Mouse (Mus musculus) A20 (cell line): ENCODE results near the gene Atraid.
"Not testable (repeated sequence)": the region's sequence is repeated elsewhere in the genome, so short reads cannot be mapped to it uniquely, and the experiment has no call there.

Experiments used
- DNase-seq: peaks from one replicate; pipeline ENCODE4 v3.0.0-alpha.2; 2011; ENCODE audit warnings: low read depth, low spot score

Atraid gene

DNA sequence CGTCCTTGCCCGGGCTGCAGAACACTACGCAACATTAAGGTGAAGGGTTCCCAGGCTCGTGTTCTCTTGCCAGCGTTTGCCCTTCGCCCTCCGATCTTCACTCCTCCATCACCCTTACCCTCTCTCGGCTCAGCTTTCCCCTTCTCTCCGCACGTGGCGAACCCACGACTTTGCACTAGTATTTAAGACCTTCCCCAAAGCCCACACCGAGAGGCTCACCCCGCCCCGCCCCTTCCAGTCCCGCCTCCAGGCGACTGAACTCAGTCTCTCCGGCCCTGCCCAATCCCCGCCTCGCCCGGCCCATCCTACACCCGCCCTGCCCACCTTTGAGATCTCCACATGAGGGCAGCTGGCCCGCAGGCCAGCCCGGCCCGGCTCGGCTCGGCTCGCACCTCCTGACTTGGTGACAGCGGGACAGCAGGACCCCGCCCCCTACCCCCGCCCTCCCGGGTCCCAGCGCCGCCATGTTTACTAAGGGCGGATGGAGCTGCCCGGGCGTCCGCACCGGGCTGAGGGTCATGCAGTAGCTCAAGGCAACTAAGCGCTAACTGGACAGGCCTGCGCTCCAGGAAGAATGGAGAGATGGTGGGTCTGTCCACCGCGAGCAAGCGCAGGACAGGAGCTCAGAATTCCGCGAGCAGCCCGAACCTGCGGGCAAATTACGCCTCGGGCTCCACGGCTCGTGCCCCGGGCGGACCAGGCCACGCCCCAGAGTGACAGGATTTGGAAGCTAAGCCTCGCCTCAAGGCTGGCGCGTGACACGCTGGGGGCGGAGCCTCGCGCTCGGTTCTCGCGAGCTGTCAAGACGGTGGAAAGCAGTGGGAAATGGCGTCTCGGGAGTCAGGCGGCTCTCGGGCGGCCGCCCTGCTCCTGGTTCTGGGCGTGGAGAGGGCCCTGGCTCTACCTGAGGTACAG is at the start of gene Atraid:
Atraid (plus strand) TSS at position 465 of the 915 bp plus-strand sequence.
- peak; percentile 99 for DNase-seq

- DNase-seq: no peak
Measured at GRCm38 (mm10) chr5:30999324-30999723, 48.8 kb upstream of the Atraid start.

- no peak for DNase-seq
Measured at GRCm38 (mm10) chr5:31000122-31000521, 48.0 kb upstream of the Atraid start.

- DNase-seq: no peak
Measured at GRCm38 (mm10) chr5:31000993-31001392, 47.1 kb upstream of the Atraid start.

GRCm38 (mm10) chr5:31001560-31001959 is 46.6 kb upstream of the Atraid start:
- DNase-seq: peak; percentile 14

DNA sequence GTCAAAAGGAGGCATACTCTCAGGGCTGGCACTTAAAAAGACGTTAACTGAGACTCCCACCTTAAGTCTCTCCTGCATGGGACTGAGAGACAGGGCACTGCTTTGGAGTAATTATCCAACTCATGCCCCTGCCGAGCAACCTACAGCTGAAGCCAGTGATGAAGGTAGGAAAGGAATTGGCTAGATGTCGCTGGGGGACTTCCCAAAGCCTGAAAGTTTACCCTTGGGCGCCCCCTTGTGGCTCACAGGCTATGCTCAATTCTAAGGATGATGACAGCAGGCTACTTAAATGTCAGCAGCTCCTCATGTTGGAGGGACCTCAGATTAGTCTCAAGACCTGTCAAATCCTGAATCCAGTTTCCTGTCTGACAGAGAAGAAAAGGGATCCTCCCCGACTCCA is 43.9 kb upstream of the Atraid start:
- peak; percentile 85 for DNase-seq

DNA sequence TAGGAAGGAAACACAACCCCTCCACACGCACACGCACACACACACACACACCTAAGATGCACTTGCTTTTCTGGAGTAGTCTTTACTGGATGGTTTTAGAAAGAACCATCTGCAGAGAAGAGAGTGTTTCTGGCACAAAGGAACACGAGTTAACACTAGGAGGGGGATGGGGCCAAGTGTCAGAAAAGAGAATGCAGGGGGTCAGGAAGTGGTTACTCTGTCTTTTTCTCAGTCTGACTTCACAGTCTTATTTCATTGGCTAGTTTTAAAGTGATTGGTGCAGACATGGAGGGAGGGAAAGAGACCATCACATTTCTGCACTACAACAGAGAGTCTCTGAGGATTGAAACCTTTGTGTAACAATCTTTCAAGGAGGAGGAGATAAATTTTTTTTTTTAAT is 35.4 kb upstream of the Atraid start:
- DNase-seq: no peak

DNA sequence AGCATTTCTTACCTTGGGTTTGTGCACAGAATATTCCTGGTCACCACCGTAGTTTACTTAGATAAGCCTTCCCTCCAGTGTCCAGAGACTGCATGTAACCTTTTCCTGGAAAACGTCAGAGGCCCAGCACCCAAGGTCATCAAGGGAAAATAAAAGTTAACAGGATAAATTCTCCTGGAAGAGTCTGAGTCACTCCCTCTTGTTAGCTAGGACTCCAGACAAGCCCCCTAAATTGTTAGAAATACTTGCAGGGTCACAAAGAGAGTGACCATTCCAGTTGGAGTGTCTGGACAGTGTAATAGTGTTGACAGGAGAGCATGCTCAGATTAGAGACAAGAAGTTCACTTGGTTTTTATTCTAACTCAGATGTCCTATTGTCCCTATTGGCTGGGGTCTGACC is 32.2 kb upstream of the Atraid start:
- DNase-seq: no peak

DNA sequence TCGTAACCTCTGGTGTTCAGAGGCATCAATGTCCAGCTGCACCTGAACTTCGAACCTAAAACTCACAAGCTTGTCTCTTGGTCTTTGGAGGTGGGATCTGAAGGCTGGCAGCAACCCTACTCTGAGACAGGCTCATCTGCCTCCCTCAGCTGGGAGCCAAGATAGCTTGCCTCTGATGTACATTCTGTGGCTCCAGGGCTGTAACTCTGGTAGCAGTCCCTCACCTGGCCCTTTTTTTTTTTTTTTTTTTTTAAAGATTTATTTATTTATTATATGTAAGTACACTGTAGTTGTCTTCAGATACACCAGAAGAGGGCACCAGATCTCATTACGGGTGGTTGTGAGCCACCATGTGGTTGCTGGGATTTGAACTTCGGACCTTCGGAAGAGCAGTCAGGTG is 26.3 kb upstream of the Atraid start:
- not testable (repeated sequence) for DNase-seq

DNA sequence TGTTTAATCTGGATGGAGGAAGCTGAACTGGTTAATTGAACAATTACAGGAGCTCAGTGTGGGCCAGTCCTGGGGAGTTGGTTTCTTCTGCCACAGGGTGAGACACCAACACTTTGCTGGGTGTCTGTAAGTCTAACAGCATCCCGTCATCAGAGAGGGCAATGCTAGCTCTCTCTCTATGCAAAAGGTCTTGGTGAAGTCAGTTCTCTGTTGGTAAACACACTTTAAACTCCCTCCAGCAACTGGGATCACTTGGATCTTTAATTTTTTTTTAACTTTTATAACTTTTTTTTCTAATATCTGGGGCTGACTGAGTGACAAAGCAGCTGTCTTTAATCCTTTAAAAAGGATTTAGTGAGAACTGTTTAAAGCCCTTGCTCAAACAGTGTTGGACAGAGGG is 25.4 kb upstream of the Atraid start:
- DNase-seq: no peak

- peak; percentile 24 for DNase-seq
Measured at GRCm38 (mm10) chr5:31023254-31023653, 24.9 kb upstream of the Atraid start.

GRCm38 (mm10) chr5:31024641-31025040 is 23.5 kb upstream of the Atraid start:
- DNase-seq: no peak

- DNase-seq: no peak
Measured at GRCm38 (mm10) chr5:31030926-31031325, 17.2 kb upstream of the Atraid start.

DNA sequence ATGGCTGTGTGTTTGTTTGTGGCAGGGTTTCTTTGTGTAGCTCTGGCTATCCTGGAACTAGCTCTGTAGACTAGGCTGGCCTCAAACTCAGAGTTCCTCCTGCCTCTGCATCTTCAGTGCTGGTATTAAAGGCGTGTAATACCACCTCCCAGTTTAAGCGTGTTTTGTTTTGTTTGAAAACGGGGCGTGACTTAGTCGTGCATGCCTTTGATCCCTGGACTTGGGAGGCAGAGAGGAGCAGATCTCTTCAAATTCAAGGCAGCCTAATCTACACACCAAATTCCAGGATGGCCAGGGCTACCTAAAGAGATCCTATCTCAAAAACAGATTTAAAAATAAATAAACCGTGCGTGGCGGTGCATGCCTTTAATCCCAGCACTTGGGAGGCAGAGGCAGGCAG is 16.6 kb upstream of the Atraid start:
- DNase-seq: no peak

GRCm38 (mm10) chr5:31034669-31035068 is 13.4 kb upstream of the Atraid start:
- DNase-seq: no peak

GRCm38 (mm10) chr5:31036556-31036955 is 11.6 kb upstream of the Atraid start:
- DNase-seq: not testable (repeated sequence)

DNA sequence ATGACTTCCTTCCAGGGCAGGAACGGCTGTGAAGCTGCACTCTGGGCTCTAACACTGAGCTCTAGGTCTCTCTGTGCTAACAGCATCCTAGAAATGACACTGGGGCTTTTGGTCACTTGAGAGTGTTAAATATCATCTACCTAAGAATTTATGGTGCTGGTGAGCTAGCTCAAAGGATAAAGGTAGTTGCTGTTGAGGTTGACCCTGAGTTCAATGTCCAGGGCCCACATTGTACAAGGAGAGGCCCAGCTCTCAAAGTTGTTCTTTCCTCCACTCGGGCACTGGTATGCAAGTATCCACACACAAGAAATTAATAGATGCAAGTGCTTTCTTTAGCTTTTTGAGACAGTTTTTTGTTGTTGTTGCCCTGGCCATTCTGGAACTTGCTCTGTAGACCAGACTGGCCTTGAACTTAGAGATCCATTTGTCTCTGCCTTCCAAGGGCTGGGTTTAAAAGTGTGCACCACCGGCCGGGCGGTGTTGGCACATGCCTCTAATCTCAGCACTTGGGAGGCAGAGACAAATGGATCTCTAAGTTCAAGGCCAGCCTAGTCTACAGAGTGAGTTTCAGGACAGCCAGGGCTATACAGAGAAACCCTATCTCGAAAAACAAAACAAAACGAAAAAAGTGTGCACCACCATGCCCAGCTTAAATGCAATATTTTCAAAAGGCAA is 9.8 kb upstream of the Atraid start:
- DNase-seq: no peak

GRCm38 (mm10) chr5:31046416-31046815 is 1.7 kb upstream of the Atraid start:
- DNase-seq: no peak

GRCm38 (mm10) chr5:31047074-31047473 is 1.0 kb upstream of the Atraid start:
- no peak for DNase-seq

DNA sequence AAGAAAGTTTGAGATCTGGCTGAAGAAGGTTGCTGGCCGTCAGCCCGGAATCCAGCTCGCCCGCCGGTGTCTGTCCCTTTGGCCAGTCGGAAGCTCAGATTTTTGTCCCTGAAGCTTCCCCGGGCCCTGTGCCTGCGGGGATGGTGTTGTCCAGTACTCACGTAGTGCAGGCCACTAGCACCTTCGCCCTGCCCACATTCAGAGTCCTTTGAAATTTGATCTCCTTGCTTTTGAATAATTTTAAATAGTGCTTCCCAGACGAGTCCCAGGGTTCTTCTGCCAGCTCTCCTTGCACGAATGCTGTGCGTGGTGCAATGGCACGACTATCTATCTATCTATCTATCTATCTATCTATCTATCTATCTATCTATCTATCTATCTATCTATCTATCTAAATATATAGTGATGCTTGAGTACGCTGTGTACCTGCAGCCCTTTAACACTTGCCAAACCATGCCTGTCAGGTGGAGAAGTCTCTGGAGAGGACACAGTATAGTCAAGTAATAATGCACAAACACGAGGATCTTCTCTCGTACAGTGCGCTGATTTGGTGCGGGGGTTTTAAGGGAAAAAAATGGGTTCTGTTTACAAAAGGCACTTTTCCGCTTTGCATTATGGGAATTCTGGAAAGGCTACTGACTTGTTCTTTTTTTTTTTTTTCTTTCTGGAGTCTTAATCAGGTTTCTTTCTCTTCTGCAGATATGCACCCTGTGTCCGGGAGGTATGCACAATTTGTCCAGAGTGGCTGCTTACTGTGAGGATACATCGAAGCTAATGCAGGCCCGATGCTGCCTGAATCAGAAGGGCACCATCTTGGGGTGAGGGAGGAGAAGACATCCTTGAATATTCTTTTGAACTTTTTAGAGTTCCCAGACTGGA is 890 bp downstream of the Atraid start, which contains the start of gene Slc5a6:
Slc5a6 (minus strand) TSS at position 162 of the 879 bp plus-strand sequence.
- DNase-seq: peak; percentile 86

- DNase-seq: peak; percentile 51
Measured at GRCm38 (mm10) chr5:31050427-31050826, 2.3 kb downstream of the Atraid start.

DNA sequence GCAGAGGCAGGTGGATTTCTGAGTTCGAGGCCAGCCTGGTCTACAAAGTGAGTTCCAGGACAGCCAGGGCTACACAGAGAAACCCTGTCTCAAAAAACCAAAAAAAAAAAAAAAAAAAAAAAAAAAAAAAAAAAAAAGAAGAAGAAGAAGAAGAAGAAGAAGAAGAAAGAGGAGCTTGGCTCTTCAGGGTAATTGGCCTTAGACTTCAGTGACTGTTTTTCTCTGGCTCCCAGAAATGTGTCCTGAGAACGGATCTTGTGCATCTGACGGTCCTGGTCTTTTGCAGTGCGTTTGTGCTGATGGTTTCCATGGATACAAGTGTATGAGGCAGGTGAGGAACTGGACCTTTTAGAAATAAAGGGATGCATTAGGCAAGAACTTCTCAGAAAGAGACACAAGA is 5.6 kb downstream of the Atraid start:
- not testable (repeated sequence) for DNase-seq
